Mouse (Mus musculus) left cerebral cortex, postnatal 10 days (tissue): ENCODE measurements around the gene Abcg4. TPM values are rescaled to one million over a fixed set of nuclear protein-coding genes. Genes with fewer than 3 reads are reported as not detected.
A peak's percentile ranks its signal among the peaks of the same experiment; 100 is the strongest.

Experiments
- DNase-seq, 2 experiments: peaks; one replicate each; pipeline ENCODE4 v3.0.0; 2021 to 2022; ENCODE audit warnings: low spot score in 2 of 2, mixed read lengths in 1 of 2; ENCODE audit errors: extremely low spot score in 1 of 2
- intact Hi-C: fragments of 180-260 bp; cut with DNase I; formaldehyde crosslinking; loops from one replicate; pipeline ENCODE4 v1.15.1; 2025
- total RNA-seq, 2 experiments: library from RNA; stranded (reverse); gene quantifications; 2 replicates each; pipeline ENCODE4 v1.2.3; 2021

Abcg4 gene
- total RNA-seq, 2 experiments from 2014 or later: 68.0 to 73.2 TPM

DNA sequence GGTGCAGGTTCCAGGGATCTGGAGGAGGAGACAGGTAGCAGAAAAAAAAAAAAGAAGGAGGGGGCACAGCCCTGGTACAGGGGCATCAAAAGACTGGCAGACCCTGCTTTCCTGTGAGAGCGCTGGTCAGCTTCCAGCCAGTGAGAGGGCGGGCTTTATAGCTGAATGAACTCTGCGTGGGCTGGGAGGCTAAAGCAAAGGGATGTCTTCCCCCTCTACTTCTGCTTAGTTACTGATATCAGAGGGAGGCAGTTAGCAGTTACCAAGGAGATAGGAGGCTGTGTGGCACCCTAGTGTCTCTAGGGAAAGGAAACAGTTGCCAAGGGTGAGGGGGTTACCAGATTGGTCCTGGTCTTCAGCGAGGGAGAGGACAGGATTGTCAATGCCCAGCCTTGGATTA lies 38.0 kb downstream of the Abcg4 start:
- DNase-seq: no peak
- intact Hi-C loops: no loop called here

- peak in 1 of 2 experiments; percentile 75 for DNase-seq
- intact Hi-C loops: no loop called here
Measured at GRCm38 (mm10) chr9:44249181-44250146, 39.0 kb downstream of the Abcg4 start.

DNA sequence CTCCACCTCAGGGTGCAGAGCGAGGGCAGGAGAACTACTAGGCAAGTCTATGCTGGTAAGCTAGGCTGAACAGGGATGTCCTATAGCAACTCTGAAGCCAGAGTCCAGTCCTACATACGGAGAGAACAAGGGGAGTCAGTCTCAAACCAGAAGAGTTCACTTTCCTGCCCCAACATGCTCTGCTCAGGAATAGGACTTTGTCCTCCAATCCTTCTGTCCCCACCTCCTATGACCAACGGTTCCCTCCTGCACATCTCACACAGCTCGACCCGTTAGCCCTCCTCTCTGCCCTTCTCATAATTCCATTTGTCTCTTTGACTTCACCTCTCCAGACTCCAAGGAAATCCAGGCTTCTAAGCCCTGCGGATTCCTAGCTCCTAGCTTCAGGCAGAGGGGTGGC lies 40.5 kb downstream of the Abcg4 start:
- intact Hi-C loops: no loop called here
- DNase-seq: no peak

DNA sequence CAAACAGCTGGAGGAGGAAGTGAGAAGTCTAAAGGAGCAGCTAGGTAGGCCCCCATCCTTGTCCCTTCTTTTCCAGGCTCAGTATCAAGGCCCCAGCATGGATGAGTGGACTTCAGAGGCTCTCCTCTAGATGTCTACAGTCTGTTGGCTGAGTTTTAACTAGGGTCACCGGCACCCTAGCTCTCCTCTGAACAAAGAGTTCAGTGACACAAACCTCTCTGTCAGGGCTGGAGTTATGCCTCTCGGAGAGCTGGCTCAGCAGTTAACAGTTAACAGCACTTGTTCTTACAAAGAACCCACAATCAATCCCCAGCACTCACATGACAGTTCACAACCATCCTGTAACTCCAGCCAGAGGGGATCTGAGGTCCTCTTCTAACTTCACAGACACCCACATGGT lies 44.8 kb downstream of the Abcg4 start:
- intact Hi-C loops: no loop called here
- no peak for DNase-seq

- DNase-seq: no peak
- intact Hi-C loops: no loop called here
Measured at GRCm38 (mm10) chr9:44241418-44241817, 47.0 kb downstream of the Abcg4 start.

- no peak for DNase-seq
- intact Hi-C loops: no loop called here
Measured at GRCm38 (mm10) chr9:44240911-44241310, 47.5 kb downstream of the Abcg4 start.

DNA sequence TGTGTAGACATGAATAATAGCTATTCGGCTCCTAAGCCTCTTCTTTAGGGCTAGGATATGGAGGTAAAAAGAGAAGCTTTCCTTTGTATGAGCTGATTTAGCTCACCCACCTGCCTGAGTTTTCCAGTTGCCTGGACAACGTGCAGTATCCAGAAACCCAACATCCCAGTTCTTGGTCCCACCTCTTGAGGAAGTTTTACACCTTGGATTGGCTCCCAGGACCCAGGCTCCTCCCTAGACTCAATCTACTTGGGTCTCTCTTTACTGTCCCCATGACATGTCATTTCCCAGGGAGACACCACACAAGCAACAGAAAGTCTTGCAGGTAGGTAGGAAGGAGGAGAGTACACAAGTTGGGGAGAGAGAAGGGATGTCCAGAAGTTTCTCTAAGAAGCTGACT lies 48.0 kb downstream of the Abcg4 start, which contains the start of gene Ccdc153:
TSS of gene Ccdc153 (plus strand) at position 278 of the 400 bp plus-strand sequence.
- DNase-seq: no peak
- intact Hi-C loops: no loop called here

DNA sequence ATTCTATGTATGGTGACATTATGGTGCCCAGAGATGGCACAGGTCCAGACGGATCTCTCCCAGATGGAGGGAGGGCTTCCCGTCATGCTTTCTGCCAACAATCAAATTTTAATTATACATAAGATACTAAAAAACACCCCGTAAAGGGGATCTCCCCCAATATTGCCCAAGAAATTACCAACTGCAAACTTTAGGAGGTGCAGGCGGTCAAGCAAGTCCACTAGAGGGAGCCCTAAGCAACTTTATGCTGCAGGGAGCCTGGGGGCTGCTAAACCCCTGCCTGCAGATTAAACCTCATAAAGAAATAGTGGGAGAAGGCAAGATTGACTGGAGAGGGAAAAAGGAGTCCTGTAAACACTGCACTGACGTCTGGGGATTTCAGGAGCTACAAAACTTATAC lies 49.0 kb downstream of the Abcg4 start:
- DNase-seq: peak in 1 of 2 experiments; percentile 50
- intact Hi-C loops: loop anchor here (10.0 kb wide), 3 partner anchors 55 to 255 kb away; partner anchors contain the start of gene Mcam

DNA sequence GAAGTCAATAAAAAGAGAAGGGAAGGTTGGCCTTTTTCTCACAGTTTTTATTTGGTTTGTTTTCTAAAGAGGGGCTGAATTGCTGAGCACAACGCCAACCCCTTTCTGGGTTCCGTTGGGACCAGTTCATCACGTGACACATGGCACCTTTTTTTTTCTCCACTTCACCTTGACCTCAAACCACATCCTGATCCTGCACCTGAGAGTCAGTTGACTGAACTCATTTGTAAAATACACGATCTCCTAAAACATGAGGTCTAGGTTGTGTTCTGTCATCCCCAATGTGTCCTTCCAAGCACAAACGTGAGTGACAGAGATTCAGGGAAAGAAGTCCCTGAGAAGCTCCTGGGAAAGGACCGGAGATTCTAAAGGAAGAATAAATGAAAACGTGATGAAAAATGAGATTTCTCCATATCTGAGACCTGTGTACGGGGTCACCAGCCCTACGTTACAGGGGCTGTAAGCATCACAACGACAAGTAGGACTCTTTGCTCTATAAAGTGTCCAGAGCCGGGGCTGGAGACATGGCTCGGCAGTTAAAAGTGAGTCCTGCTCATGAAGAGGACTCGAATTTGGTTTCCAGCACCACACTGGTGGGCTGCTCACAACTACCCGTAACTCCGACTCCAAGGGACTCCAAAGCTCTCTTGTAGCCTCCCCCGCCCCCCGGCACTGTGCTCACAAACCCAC lies 49.8 kb downstream of the Abcg4 start:
- intact Hi-C loops: loop anchor here (10.0 kb wide), 3 partner anchors 54 to 254 kb away; partner anchors contain the start of gene Mcam
- no peak for DNase-seq

- no peak for DNase-seq
- intact Hi-C loops: loop anchor here (10.0 kb wide), 3 partner anchors 52 to 252 kb away; partner anchors contain the start of gene Mcam
Measured at GRCm38 (mm10) chr9:44237128-44237527, 51.3 kb downstream of the Abcg4 start.

DNA sequence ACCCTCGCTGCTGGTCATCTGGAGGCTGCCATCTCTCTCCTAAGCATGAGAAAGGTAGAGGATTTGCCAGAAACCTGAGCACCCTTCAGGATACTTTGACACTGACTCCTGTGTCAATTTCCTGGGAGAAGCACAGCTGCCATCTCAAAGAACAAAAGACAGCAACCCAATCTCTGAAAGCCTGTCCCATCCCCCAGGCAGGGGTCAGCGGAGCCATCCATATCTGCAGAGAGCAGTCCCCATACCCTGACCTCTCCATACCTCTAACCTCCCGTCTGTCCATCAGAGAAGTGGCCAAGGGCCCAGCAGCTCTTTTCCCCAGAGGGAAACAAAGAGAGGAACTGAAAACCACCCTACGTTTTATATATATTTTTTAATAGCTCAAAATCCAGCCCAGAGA lies 51.8 kb downstream of the Abcg4 start:
- intact Hi-C loops: loop anchor here (10.0 kb wide), 3 partner anchors 52 to 252 kb away; partner anchors contain the start of gene Mcam
- no peak for DNase-seq

GRCm38 (mm10) chr9:44234479-44235427 lies 53.7 kb downstream of the Abcg4 start:
- intact Hi-C loops: loop anchor here (10.0 kb wide), 3 partner anchors 50 to 250 kb away; partner anchors contain the start of gene Mcam
- DNase-seq: peak in 1 of 2 experiments; percentile 79

DNA sequence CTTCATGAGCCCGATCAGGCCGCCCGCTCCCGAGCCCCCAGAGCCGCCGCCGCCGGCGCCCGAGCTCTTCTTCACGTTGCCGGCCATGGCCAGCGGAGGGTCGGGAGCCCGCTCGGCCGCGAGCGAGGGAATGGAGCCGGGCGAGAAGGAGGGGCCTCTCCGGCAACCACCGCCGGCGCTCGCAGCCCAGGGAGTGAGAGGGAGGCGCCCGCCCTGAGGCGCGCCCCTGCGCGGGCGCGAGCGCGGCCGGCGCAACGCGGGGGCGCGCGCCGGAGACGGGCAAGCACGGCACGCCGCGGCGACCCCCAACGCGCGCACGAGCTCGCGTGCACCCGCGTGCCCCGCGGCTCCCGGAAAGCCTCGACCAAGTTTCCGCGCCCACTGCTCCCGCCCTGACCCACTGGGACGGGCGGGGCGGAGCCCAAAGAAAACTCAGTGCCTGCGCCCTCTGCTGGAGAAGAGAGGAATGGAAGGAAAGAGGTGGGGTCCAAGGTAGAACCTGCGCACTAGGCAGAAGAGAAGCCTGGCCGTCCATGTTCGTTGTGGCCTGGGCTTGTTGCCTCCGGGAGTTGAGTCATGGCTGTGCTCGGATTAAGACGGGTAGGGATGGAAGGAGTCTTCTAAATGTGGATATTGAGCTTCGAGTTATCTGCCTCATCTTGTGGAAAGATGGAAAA lies 54.5 kb downstream of the Abcg4 start, which contains the start of gene Cbl:
TSS of gene Cbl (minus strand) at position 248 of the 677 bp plus-strand sequence.
- DNase-seq: peak; percentile 98 to 99
- intact Hi-C loops: loop anchor here (10.0 kb wide), 3 partner anchors 49 to 249 kb away; partner anchors contain the start of gene Mcam

DNA sequence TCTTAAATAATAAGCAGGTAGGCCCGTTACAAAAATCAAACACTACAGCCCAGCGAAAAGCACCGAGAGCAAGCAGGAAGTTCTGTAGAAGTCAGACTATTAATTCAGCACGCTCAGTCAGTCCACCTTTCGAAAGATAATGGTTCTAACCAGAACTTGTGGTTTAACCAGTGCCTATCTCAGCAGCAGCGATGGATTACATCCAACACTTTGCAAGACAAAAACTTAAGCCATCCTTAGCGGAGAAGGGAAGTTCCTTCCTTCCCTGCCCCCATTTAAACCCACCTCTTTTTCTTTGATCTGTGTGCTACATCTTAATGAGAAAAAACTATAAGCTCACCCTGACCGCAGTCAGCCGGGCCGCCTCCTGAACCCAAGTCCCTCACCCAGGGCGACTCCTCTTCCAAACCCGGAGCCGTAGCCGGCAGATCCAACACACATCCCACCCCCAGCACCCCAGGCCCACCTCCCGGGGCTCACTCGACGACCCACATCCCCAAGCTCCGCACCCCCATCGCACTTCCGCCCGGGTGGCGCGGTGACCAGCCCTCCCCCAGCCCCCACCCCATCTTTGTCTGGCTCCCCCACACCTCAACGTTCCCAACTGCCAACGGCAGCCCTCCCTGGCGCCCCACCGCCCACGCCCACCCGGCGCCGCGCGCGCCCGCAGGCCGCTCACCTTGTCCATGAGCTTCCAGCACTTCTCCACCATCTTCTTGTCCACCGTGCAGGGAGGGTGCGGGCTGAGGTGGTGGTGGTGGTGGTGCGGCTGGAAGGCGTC lies 55.2 kb downstream of the Abcg4 start:
- no peak for DNase-seq
- intact Hi-C loops: loop anchor here (10.0 kb wide), 3 partner anchors 48 to 248 kb away; partner anchors contain the start of gene Mcam

DNA sequence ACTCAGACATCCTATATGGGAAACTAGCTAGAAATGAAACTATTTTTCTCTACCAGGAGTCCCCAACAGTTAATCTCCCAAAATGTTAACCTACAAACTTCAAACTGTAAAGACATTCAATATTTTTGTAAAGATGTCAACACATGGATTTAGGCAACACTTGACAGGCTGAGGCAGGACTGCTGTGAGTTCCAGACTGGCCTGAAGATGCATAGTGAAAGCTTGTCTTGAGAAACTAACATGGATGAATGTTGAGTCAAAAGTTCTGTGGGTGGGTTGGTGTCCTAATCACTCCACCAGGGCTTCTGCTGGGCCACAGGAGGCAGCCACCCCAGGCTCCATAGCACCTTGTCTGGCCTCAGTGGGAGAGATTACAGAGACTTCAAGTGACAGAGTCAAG lies 56.8 kb downstream of the Abcg4 start:
- intact Hi-C loops: loop anchor here (10.0 kb wide), 3 partner anchors 47 to 247 kb away; partner anchors contain the start of gene Mcam
- no peak for DNase-seq

DNA sequence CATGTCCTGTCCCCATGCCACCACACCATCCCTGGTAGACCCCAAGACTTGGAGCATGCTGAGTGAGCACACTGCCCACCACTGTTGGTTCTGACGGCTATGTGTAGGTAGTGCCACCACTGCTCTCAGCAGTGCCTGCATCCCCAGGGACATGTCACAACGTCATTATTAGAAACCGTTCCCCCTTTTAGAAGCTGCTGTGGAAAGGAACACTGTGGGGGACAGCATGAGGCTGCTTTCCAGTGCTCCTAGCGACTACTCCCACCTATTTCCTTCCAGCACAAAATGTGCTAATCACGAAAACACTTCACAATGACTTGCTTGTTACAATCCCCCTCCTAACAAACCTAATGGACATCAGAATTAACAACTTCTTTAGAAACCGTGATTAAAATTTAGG lies 62.4 kb downstream of the Abcg4 start:
- no peak for DNase-seq
- intact Hi-C loops: no loop called here
